Mouse (Mus musculus) left cerebral cortex, adult 2 months (tissue): ENCODE measurements around the gene Agap3. TPM values are rescaled to one million over a fixed set of nuclear protein-coding genes. Genes with fewer than 3 reads are reported as not detected.
A peak's percentile ranks its signal among the peaks of the same experiment; 100 is the strongest.

ENCODE experiments used
- DNase-seq, 2 experiments: peaks; one replicate each; pipeline ENCODE4 v3.0.0; 2021 to 2022; ENCODE audit warnings: low spot score in 2 of 2, mixed read lengths in 1 of 2; ENCODE audit errors: extremely low spot score in 1 of 2
- H3K27ac ChIP-seq: fragments of 200-600 bp; 2 replicates; pipeline ENCODE4 v1.8.1; 2022
- H3K4me3 ChIP-seq: fragments of 200-600 bp; 2 replicates; pipeline ENCODE4 v1.8.1; 2022
- CTCF ChIP-seq: fragments of 200-600 bp; IDR thresholded peaks from 2 replicates; pipeline ENCODE4 v1.8.1; 2022; ENCODE audit warnings: antibody characterized with exemption, mild to moderate bottlenecking, moderate library complexity
- intact Hi-C: fragments of 180-260 bp; cut with DNase I; formaldehyde crosslinking; loops from one replicate; pipeline ENCODE4 v1.15.1; 2025
- long read RNA-seq, 2 experiments: library from polyadenylated mRNA; stranded (forward); transcript quantifications; one replicate each; pipeline ENCODE4 v2.0.0; 2021; ENCODE audit warnings: borderline mapping rate in 2 of 2
- total RNA-seq, 2 experiments: library from RNA; stranded (reverse); gene quantifications; 2 replicates each; pipeline ENCODE4 v1.2.3; 2021

Agap3 gene
- total RNA-seq: 100 to 1,000 TPM; 527 to 560 TPM
- long read RNA-seq, experiment 1, transcript Agap3-204 (9 exons, 1,061 nt): major isoform, 169 of 433 reads
- long read RNA-seq, experiment 1, partial matches to known transcripts: 23 of 433 reads
- long read RNA-seq, experiment 1, other reads (novel, unspliced or antisense): 238 of 433 reads
- long read RNA-seq, experiment 2, transcript Agap3-204 (9 exons, 1,061 nt): major isoform, 133 of 389 reads
- long read RNA-seq, experiment 2, partial matches to known transcripts: 27 of 389 reads
- long read RNA-seq, experiment 2, other reads (novel, unspliced or antisense): 227 of 389 reads

DNA sequence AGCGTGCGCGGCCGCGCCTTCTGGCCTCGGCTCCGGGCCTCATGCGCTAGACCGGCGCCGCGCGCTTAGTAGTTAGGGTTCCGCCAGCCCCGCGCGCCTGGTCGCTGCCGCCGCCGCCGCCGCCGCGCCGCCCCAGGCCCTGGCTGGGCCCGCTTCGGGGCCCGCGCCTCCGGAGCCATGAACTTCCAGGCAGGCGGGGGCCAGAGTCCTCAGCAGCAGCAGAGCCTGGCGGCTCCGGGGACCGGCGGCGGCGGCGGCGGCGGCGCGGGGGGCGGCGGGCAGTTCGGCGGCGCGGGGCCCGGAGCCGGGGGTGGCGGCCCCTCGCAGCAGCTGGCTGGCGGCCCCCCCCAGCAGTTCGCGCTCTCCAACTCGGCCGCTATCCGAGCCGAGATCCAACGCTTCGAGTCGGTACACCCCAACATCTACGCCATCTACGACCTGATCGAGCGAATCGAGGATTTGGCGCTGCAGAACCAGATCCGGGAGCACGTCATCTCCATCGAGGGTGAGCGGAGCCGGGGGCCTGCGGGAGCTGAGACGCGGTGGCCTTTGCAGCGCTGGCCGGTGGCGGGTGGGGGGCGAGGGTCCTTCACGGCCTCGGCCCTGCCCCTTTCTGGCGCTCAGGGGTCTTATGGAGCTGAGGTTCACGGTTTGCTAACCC, at the start of gene Agap3:
Gene Agap3 (plus strand): TSS at position 148 of the 661 bp plus-strand sequence.
- DNase-seq: peak in 1 of 2 experiments; percentile 37
- intact Hi-C loops: loop anchor here (1.0 kb wide), 1 partner anchor 29 kb away; the partner anchor contains the start of genes Cdk5 and Slc4a2

GRCm38 (mm10) chr5:24404594-24405360, 47.2 kb upstream of the Agap3 start:
- Histone ChIP-seq H3K27ac (peak overlapping the region; percentile 55), H3K4me3 (no peak overlapping the region)
- no peak for TF ChIP-seq CTCF
- no peak for DNase-seq
- intact Hi-C loops: no loop called here

More for the DNA sequence above, at the start of gene Agap3:
- Histone ChIP-seq H3K27ac (peak within 1 kb of the TSS; percentile 95), H3K4me3 (peak within 1 kb of the TSS; percentile 81)
- no peak for TF ChIP-seq CTCF

- Histone ChIP-seq H3K4me3 (no peak overlapping the region), H3K27ac (peak overlapping the region; percentile 55)
- intact Hi-C loops: no loop called here
- no peak for TF ChIP-seq CTCF
- DNase-seq: no peak
Observed at GRCm38 (mm10) chr5:24405389-24405876, 46.5 kb upstream of the Agap3 start.

GRCm38 (mm10) chr5:24408651-24409050, 43.3 kb upstream of the Agap3 start:
- no peak for TF ChIP-seq CTCF
- intact Hi-C loops: no loop called here

GRCm38 (mm10) chr5:24409466-24409865, 42.5 kb upstream of the Agap3 start:
- intact Hi-C loops: no loop called here
- no peak overlapping the region for H3K4me3 ChIP-seq
- DNase-seq: no peak
- no peak overlapping the region for H3K27ac ChIP-seq
- TF ChIP-seq CTCF: no peak

More at GRCm38 (mm10) chr5:24408651-24409050, 43.3 kb upstream of the Agap3 start:
- DNase-seq: no peak
- Histone ChIP-seq H3K4me3 (no peak overlapping the region), H3K27ac (peak overlapping the region; percentile 36; the same call in 1 of the 2 replicates)

DNA sequence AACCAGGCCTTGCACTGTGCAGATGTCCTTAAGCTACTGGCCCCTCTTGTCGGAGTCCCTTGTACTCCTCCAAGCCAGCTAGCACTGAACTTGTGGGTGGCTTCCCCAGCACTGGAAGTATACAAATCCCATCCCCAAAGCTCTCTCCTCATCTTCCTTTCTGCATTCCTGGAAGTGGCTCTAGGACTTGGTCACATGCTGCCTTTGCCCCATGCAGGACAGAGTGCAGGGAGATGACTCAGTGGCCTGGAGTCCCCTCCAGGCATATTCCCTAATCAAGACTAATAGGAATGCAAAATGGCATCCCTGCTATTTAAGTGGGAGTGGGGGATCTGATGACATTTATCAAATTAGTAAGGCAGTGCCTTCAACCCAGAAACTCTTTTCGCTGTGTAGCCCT, 39.9 kb upstream of the Agap3 start:
- TF ChIP-seq CTCF: no peak

GRCm38 (mm10) chr5:24413042-24413693, 38.8 kb upstream of the Agap3 start, which contains the start of gene Asic3:
TSS of gene Asic3 (plus strand) at chr5:24413392.
- intact Hi-C loops: no loop called here
- no peak within 1 kb of the TSS for H3K4me3 ChIP-seq
- H3K27ac ChIP-seq: no peak within 1 kb of the TSS
- no peak for TF ChIP-seq CTCF
- DNase-seq: no peak

More for the DNA sequence above, 39.9 kb upstream of the Agap3 start:
- DNase-seq: no peak
- Histone ChIP-seq H3K27ac (no peak overlapping the region), H3K4me3 (no peak overlapping the region)
- intact Hi-C loops: no loop called here

DNA sequence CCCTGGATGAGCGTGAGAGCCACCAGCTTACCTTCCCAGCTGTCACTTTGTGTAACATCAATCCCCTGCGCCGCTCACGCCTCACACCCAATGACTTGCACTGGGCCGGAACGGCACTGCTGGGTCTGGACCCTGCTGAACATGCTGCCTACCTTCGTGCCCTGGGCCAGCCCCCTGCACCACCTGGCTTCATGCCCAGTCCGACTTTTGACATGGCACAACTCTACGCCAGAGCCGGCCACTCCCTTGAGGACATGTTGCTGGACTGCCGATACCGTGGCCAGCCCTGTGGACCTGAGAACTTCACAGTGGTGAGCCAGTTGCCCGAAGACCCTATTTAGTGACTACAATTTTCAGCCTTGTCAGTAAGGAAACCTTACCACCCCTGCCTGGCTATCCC, 38.0 kb upstream of the Agap3 start:
- no peak overlapping the region for H3K4me3 ChIP-seq
- intact Hi-C loops: no loop called here
- no peak for TF ChIP-seq CTCF
- H3K27ac ChIP-seq: no peak overlapping the region
- DNase-seq: no peak

DNA sequence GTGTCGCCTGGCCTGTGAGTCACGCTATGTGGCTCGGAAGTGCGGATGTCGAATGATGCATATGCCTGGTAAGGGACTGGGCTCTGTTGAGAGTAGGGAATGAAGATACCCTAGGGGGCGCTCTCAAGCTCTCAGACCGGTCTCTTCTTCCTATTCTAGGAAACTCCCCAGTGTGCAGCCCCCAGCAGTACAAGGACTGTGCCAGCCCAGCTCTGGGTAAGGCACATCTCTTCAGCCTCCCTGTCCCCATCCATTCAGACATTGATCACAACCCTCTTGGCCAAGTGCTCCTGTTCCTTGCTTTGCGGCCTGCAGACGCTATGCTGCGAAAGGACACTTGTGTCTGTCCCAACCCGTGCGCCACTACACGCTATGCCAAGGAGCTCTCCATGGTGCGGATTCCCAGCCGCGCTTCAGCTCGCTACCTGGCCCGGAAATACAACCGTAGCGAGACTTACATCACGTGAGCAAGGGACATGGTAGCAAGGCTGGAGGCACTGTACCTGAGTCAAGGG, 35.7 kb upstream of the Agap3 start:
- peak; percentile 73 for TF ChIP-seq CTCF
- Histone ChIP-seq H3K27ac (no peak overlapping the region), H3K4me3 (no peak overlapping the region)
- intact Hi-C loops: loop anchor here (2.0 kb wide), 1 partner anchor 55 kb away; no protein-coding TSS in a partner anchor
- peak; percentile 54 to 63 for DNase-seq

- intact Hi-C loops: loop anchor here (2.0 kb wide), 1 partner anchor 53 kb away; no protein-coding TSS in a partner anchor
- Histone ChIP-seq H3K27ac (no peak overlapping the region), H3K4me3 (no peak overlapping the region)
- TF ChIP-seq CTCF: no peak
- no peak for DNase-seq
Observed at GRCm38 (mm10) chr5:24417587-24417986, 34.4 kb upstream of the Agap3 start.

- intact Hi-C loops: no loop called here
- H3K4me3 ChIP-seq: no peak overlapping the region
- no peak overlapping the region for H3K27ac ChIP-seq
- no peak for TF ChIP-seq CTCF
- no peak for DNase-seq
Observed at GRCm38 (mm10) chr5:24420381-24420780, 31.6 kb upstream of the Agap3 start.
